Mouse (Mus musculus) embryonic facial prominence, embryonic 10.5 days (tissue): Measurements from ENCODE around the gene Snx11. TPM values are rescaled to one million over a fixed set of nuclear protein-coding genes. Genes with fewer than 3 reads are reported as not detected.
"Not testable (repeated sequence)": the region's sequence is repeated elsewhere in the genome, so short reads cannot be mapped to it uniquely, and the experiment has no call there.

Experiments
- DNase-seq: peaks from one replicate; pipeline ENCODE4 v3.0.0-alpha.2; 2017; ENCODE audit warnings: low spot score
- H3K27ac ChIP-seq: fragments of 300-500 bp; sonication (generic); replicated peaks from 2 replicates; pipeline ENCODE4 v1.5.1; 2016; ENCODE audit warnings: mild to moderate bottlenecking
- H3K27me3 ChIP-seq: fragments of 300-500 bp; sonication (generic); replicated peaks from 2 replicates; pipeline ENCODE4 v1.6.1; 2016; ENCODE audit warnings: low read depth, mild to moderate bottlenecking; ENCODE audit not compliant: poor library complexity, severe bottlenecking
- H3K36me3 ChIP-seq: fragments of 300-500 bp; sonication (generic); replicated peaks from 2 replicates; pipeline ENCODE4 v1.6.1; 2016; ENCODE audit warnings: mild to moderate bottlenecking, moderate library complexity
- H3K4me1 ChIP-seq: fragments of 300-500 bp; sonication (generic); 2 replicates; pipeline ENCODE4 v1.6.1; 2016
- H3K4me3 ChIP-seq: fragments of 300-500 bp; sonication (generic); 2 replicates; pipeline ENCODE4 v1.5.1; 2016; ENCODE audit warnings: mild to moderate bottlenecking, moderate library complexity
- H3K9me3 ChIP-seq: fragments of 300-500 bp; sonication (generic); 2 replicates; pipeline ENCODE4 v1.6.1; 2016; ENCODE audit warnings: mild to moderate bottlenecking
- WGBS: fragments of 180-500 bp; shearing (Covaris S2); methylation state at CpG from one replicate; pipeline ENCODE4 v1.1.7; 2016; 5-methylcytosine and 5-hydroxymethylcytosine counted together
- polyA plus RNA-seq: library from polyadenylated mRNA; unstranded; fragments of >200 nt; fragmentation: Nextera tagmentation; extraction: Ambion mirVana; gene quantifications from 2 replicates; pipeline ENCODE4 v1.2.1, GENCODE M21; 2016

Gene Snx11
- polyA plus RNA-seq, 1 experiment from 2014 or later = 25.5 TPM

DNA sequence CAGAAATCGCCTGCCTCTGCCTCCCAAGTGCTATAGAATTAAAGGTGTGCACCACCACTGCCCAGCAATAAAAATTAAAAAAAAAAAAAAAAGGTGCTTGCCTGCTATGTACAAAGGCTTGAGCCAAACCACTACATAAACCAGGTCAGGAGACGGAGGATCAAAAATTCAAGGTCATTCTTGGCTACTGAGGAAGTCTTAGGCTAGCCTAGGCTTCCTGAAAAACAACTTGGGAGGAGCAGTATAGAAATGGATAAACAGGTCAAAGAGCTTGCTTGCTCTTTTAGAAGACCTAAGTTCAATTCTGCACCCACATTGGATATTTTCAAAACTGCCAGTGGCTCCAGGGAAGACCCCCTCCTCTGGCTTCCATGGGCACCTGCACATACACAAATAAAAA lies 37.1 kb upstream of the Snx11 start:
- Histone ChIP-seq H3K27me3 (no peaks in the 10 kb centered on the region), H3K4me1 (no peaks in the 10 kb centered on the region), H3K4me3 (no peak overlapping the region), H3K27ac (no peak overlapping the region), H3K36me3 (peaks cover 98% of the 10 kb centered on the region), H3K9me3 (no peaks in the 10 kb centered on the region)
- no peak for DNase-seq
- WGBS = 86% methylated on average over 2 of the region's 2 CpGs

DNA sequence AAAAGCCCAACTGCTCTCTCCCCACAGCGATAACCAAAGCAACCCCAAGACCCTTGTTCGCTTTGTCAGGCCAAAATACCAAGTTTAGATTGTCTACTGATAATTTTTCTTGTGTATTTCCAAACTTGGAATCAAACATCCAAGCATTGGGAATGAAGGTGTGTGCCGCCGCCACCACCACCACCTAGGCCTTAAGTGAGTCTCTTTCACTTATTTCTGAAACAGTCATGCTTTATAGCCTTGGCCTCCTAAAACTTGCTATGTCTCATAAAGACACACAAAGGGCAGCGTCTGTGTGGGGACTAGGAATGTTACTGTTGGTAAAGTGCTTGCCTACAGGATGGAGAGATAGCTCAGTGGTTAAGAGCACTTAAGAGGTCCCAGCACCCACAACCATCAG lies 36.6 kb upstream of the Snx11 start:
- peaks cover 98% of the 10 kb centered on the region for H3K36me3 ChIP-seq
- H3K4me3 ChIP-seq = no peak overlapping the region
- DNase-seq = no peak
- no peaks in the 10 kb centered on the region for H3K27me3 ChIP-seq
- WGBS = 92% methylated on average over 5 of the region's 5 CpGs
- no peaks in the 10 kb centered on the region for H3K4me1 ChIP-seq
- H3K27ac ChIP-seq = no peak overlapping the region
- H3K9me3 ChIP-seq = no peaks in the 10 kb centered on the region

DNA sequence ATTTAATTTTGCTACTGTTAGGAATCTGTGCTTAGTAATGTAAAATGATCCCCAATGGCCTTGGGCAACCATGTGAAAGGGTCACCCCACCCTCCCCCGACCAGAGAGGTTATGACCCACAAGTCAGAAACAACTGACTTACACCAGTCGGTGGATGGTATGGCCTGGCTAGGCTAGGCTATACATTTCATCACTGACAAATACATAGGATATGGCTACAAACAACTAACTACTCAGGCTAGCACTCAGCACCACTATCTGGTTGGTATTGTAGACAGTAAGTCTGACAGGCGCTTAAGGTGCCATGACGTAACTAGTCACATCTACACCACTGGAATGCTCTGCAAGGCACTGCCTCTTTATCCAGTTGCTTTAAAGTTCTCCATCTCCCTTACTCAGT lies 36.1 kb upstream of the Snx11 start:
- Histone ChIP-seq H3K27me3 (no peaks in the 10 kb centered on the region), H3K4me3 (no peak overlapping the region), H3K4me1 (no peaks in the 10 kb centered on the region), H3K27ac (no peak overlapping the region), H3K9me3 (no peaks in the 10 kb centered on the region), H3K36me3 (peaks cover 98% of the 10 kb centered on the region)
- WGBS = 75% methylated on average over 4 of the region's 4 CpGs
- no peak for DNase-seq

DNA sequence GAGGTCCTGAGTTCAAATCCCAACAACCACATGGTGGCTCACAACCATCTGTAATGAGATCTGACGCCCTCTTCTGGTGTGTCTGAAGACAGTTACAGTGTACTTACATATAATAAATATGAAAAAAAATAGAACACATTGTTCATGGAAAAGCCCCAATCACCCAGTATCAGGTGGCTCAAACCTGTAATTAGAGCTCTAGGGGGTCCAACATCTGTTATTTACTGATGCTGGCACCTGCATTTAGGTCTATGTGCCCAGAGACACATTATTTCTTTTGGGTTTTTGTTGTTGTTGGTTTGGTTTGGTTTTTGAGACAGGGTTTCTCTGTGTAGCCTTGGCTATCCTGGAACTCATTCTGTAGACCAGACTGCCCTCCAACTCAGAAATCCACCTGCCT lies 33.8 kb upstream of the Snx11 start:
- not testable (repeated sequence) for H3K27me3 ChIP-seq, H3K4me3 ChIP-seq, H3K9me3 ChIP-seq, H3K4me1 ChIP-seq, DNase-seq, H3K27ac ChIP-seq
- H3K36me3 ChIP-seq = peaks cover 98% of the 10 kb centered on the region
- WGBS = 90% methylated on average over 1 of the region's 1 CpGs

DNA sequence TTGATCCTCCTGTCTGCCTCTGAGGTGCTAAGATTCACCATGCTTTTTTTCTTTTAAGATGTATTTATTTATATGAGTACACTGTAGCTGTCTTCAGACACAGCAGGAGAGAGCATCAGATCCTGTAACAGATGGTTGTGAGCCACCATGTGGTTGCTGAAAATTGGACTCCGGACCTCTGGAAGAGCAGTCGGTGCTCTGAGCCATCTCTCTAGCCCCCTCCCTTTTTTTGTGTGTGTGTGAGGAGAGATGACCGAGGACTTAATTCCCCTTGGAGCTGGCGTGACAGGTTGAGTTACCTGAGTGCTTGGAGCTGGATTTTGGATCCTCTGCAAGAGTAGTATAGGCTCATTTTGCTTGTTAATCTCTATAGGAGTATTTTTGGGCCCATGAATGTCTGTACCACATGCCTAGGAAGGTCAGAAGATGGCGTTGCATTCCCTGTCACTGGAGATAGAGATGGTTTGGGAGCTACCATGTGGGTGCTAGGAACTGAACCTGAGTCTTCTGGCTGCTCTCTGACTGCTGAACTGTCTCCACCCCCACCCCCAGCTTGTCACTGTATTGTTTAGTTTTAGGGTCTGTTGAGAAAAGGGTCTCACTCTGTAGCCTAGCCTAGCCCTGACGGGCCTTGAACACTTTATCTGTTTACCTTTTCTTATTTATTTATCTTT lies 32.3 kb upstream of the Snx11 start:
- 92% methylated on average over 6 of the region's 6 CpGs for WGBS
- H3K4me3 ChIP-seq = no peak overlapping the region
- no peaks in the 10 kb centered on the region for H3K27me3 ChIP-seq
- H3K9me3 ChIP-seq = no peaks in the 10 kb centered on the region
- H3K36me3 ChIP-seq = peaks cover 98% of the 10 kb centered on the region
- no peak for DNase-seq
- H3K4me1 ChIP-seq = no peaks in the 10 kb centered on the region
- no peak overlapping the region for H3K27ac ChIP-seq

DNA sequence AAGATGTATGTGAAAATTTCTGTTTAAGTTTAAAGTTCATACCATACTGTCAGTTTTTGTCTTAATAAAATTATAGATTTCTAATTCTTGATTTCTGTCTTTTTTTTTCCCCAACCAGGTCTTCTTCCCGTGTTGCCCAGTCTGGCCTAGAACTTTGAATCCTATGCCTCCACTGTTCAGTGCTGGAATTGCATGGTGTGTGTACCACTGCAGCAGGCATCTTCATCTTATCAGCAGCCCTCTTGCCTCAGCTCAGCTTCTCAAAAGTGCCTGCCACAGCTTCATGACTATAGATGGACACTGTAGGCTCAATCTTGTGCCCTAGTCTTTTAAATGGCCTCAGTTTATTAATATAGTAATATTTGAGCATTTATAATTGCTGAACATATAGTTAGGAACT lies 30.7 kb upstream of the Snx11 start:
- no peaks in the 10 kb centered on the region for H3K9me3 ChIP-seq
- H3K36me3 ChIP-seq = peaks cover 99% of the 10 kb centered on the region
- H3K4me1 ChIP-seq = no peaks in the 10 kb centered on the region
- WGBS = 77% methylated on average over 1 of the region's 1 CpGs
- no peak overlapping the region for H3K4me3 ChIP-seq
- H3K27me3 ChIP-seq = no peaks in the 10 kb centered on the region
- no peak overlapping the region for H3K27ac ChIP-seq
- no peak for DNase-seq

DNA sequence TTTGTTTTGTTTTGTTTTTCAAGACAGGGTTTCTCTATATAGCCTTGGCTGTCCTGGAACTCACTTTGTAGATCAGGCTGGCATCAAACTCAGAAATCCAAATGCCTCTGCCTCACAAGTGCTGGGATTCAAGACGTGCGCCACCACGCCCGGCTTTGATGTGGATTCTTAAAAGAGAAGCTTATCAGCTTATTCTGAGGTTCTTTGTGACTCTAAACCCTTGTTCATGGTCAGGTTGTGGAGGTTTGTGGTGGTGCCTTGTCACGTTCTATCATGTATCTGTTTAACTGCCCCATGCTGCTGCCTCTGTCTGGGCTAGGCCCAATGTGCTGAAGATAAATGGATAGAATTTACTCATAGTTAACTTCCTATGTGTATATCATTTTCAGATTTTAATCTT lies 28.2 kb upstream of the Snx11 start:
- no peak for DNase-seq
- H3K4me3 ChIP-seq = no peak overlapping the region
- peaks cover 98% of the 10 kb centered on the region for H3K36me3 ChIP-seq
- H3K9me3 ChIP-seq = no peaks in the 10 kb centered on the region
- H3K27ac ChIP-seq = no peak overlapping the region
- H3K27me3 ChIP-seq = no peaks in the 10 kb centered on the region
- no peaks in the 10 kb centered on the region for H3K4me1 ChIP-seq
- 95% methylated on average over 5 of the region's 5 CpGs for WGBS

DNA sequence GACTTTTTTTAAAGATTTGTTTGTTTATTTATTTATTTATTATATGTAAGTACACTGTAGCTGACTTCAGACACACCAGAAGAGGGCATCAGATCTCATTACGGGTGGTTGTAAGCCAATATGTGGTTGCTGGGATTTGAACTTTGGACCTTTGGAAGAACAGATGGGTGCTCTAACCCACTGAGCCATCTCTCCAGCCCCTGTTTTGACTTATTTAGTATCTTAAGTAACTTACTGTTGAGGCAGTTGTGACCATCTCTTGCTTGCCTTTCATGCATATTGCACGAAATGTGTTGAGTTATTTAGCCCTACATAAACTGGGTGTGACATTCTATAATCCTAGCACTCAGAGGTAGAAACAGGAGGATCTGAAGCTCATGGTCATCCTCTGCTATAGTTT lies 22.2 kb upstream of the Snx11 start:
- H3K36me3 ChIP-seq = peaks cover 98% of the 10 kb centered on the region
- no peak overlapping the region for H3K4me3 ChIP-seq
- DNase-seq = no peak
- no peaks in the 10 kb centered on the region for H3K9me3 ChIP-seq
- H3K27me3 ChIP-seq = no peaks in the 10 kb centered on the region
- H3K4me1 ChIP-seq = no peaks in the 10 kb centered on the region
- WGBS = 94% methylated on average over 2 of the region's 2 CpGs
- H3K27ac ChIP-seq = no peak overlapping the region

DNA sequence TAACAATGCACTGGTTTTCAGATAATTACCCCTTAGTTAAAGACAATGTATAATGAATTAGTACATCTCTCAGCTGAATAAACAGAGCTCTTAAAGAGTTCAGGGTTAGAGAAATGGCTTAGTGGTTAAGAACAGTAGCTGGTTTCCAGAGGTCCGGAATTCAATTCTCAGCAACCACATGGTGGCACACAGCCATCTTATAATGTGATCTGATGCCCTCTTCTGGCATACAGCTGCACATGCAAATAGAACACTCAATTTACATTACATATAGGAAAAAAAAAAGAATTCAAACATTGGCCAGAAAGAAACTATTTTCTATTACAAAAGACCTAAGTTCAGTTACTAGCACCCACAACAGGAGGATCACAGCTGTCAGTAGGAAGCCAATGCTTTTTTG lies 19.2 kb upstream of the Snx11 start:
- Histone ChIP-seq H3K9me3 (no peaks in the 10 kb centered on the region), H3K27me3 (no peaks in the 10 kb centered on the region), H3K4me1 (peaks cover 12% of the 10 kb centered on the region; the same call in 1 of the 2 replicates), H3K36me3 (peaks cover 90% of the 10 kb centered on the region), H3K27ac (no peak overlapping the region), H3K4me3 (no peak overlapping the region)
- 82% methylated on average over 1 of the region's 1 CpGs for WGBS
- DNase-seq = no peak

DNA sequence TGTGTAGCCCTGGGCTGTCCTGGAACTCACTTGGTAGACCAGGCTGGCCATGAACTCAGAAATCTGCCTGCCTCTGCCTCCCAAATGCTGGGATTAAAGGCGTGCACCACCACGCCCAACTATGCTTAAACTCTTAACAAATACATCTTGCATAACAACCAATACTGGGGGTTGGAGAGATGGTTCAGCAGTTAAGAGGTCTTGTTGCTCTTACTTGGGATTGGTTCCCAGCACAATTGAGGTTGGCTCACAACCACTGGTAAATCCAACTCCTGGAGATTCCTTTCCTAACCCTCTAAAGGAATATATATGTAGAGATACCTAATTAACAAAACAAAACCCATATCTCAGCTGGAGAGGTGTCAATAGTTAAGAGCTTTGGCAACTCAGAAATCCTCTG lies 18.7 kb upstream of the Snx11 start:
- H3K4me1 ChIP-seq = peaks cover 18% of the 10 kb centered on the region
- H3K27ac ChIP-seq = no peak overlapping the region
- H3K27me3 ChIP-seq = no peaks in the 10 kb centered on the region
- no peaks in the 10 kb centered on the region for H3K9me3 ChIP-seq
- peaks cover 90% of the 10 kb centered on the region for H3K36me3 ChIP-seq
- H3K4me3 ChIP-seq = no peak overlapping the region
- 96% methylated on average over 2 of the region's 2 CpGs for WGBS
- no peak for DNase-seq

DNA sequence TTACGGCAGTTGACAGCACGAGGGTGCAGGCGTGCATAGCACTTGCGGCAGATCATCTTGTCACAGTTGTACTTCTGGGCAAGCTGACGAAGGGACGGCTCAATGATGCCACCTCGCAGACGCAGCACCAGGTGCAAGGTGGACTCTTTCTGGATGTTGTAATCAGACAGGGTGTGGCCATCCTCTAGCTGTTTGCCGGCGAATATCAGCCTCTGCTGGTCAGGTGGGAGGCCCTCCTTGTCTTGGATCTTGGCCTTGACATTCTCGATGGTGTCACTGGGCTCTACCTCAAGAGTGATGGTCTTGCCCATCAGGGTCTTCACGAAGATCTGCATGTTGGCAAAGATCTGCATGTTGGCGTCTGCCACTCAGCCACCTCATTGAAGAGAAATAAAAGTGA lies 18.1 kb upstream of the Snx11 start:
- H3K4me3 ChIP-seq = no peak overlapping the region
- H3K9me3 ChIP-seq = no peaks in the 10 kb centered on the region
- H3K4me1 ChIP-seq = peaks cover 23% of the 10 kb centered on the region
- peaks cover 89% of the 10 kb centered on the region for H3K36me3 ChIP-seq
- H3K27me3 ChIP-seq = no peaks in the 10 kb centered on the region
- no peak for DNase-seq
- 95% methylated on average over 13 of the region's 13 CpGs for WGBS
- no peak overlapping the region for H3K27ac ChIP-seq

DNA sequence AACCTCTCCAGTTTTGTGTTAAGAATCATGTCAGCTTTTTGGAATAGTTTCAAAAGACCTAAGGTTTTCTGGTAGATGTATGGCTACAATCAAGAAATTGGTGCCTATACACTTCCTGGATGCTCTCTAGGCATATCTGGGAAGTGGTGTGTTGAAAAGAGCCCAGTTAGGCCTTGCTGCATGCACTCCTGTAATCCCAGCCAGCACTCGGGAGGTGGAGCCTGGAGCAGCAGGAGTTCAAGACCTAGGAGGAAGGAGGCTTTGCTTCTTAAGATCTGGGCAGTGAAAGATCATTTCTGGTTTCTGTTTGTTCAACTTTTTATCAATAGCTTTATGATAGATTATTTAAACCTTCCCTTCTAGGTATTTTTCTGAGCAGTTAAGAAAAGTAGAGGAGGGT lies 13.3 kb upstream of the Snx11 start:
- no peak overlapping the region for H3K27ac ChIP-seq
- WGBS = 14% methylated on average over 1 of the region's 1 CpGs
- H3K4me1 ChIP-seq = peaks cover 39% of the 10 kb centered on the region
- H3K36me3 ChIP-seq = peaks cover 42% of the 10 kb centered on the region
- no peaks in the 10 kb centered on the region for H3K27me3 ChIP-seq
- no peaks in the 10 kb centered on the region for H3K9me3 ChIP-seq
- DNase-seq = no peak
- H3K4me3 ChIP-seq = peak overlapping the region; percentile 97

DNA sequence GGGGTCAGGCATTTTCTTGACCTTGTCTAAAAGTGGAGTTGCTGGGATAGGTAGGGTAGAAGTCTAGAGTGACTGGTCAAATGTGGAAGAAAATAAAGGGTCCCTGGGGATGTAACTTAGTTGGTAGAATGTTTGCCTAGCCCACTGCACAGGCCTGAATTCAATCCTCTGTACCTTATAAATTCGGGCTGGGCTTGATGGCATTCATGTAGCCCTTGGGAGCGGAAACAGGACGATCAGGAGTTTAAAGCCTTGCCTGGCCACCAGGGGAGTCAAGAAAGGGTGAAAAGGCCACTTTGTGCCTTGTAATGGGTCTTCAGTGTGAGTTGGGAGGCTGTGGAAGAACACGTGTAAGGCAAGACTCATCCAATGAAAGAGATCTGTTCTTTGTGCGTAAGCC lies 12.6 kb upstream of the Snx11 start:
- H3K9me3 ChIP-seq = no peaks in the 10 kb centered on the region
- peak; percentile 35 for DNase-seq
- H3K27me3 ChIP-seq = no peaks in the 10 kb centered on the region
- peaks cover 35% of the 10 kb centered on the region for H3K36me3 ChIP-seq
- H3K4me1 ChIP-seq = peaks cover 39% of the 10 kb centered on the region
- peak overlapping the region; percentile 100 for H3K27ac ChIP-seq
- 8% methylated on average over 5 of the region's 5 CpGs for WGBS
- H3K4me3 ChIP-seq = peak overlapping the region; percentile 97
